Mouse (Mus musculus) heart, embryonic 13.5 days (tissue): ENCODE results near the gene Nxph4. TPM values are rescaled to one million over a fixed set of nuclear protein-coding genes. Genes with fewer than 3 reads are reported as not detected.

Experiments
- ATAC-seq: fragments of 200-750 bp; cut with Nextera tagmentation; 2 replicates; pipeline ENCODE4 v1.8.0; 2017; ENCODE audit warnings: moderate TSS enrichment; ENCODE audit not compliant: insufficient number of reproducible peaks, low FRiP score, low TSS enrichment; ENCODE audit errors: extremely low read depth
- H3K27ac ChIP-seq: fragments of 300-500 bp; sonication (generic); replicated peaks from 2 replicates; pipeline ENCODE4 v1.5.1; 2015; ENCODE audit warnings: moderate library complexity, mild to moderate bottlenecking, inconsistent platforms
- H3K27me3 ChIP-seq: fragments of 300-500 bp; sonication (generic); replicated peaks from 2 replicates; pipeline ENCODE4 v1.6.1; 2015; ENCODE audit warnings: mild to moderate bottlenecking, inconsistent platforms
- H3K36me3 ChIP-seq: fragments of 300-500 bp; sonication (generic); 2 replicates; pipeline ENCODE4 v1.6.1; 2015; ENCODE audit warnings: mild to moderate bottlenecking, inconsistent platforms
- H3K4me1 ChIP-seq: fragments of 300-500 bp; sonication (generic); 2 replicates; pipeline ENCODE4 v1.6.1; 2015; ENCODE audit warnings: inconsistent platforms
- H3K4me2 ChIP-seq: fragments of 300-500 bp; sonication (generic); 2 replicates; pipeline ENCODE4 v1.6.1; 2015; ENCODE audit warnings: inconsistent platforms, mild to moderate bottlenecking, moderate library complexity
- H3K4me3 ChIP-seq: fragments of 300-500 bp; sonication (generic); 2 replicates; pipeline ENCODE4 v1.5.1; 2015; ENCODE audit warnings: moderate library complexity, mild to moderate bottlenecking, inconsistent platforms
- H3K9ac ChIP-seq: fragments of 300-500 bp; sonication (generic); 2 replicates; pipeline ENCODE4 v1.6.1; 2015; ENCODE audit warnings: inconsistent platforms, mild to moderate bottlenecking, moderate library complexity
- H3K9me3 ChIP-seq: fragments of 300-500 bp; sonication (generic); 2 replicates; pipeline ENCODE4 v1.6.1; 2016; ENCODE audit warnings: inconsistent platforms
- WGBS: fragments of 180-500 bp; shearing (Covaris S2); methylation state at CpG from one replicate; pipeline ENCODE4 v1.1.7; 2015; ENCODE audit warnings: mixed read lengths; 5-methylcytosine and 5-hydroxymethylcytosine counted together
- polyA plus RNA-seq: library from polyadenylated mRNA; unstranded; fragments of >200 nt; fragmentation: Nextera tagmentation; extraction: Ambion mirVana; gene quantifications from 2 replicates; pipeline ENCODE4 v1.2.1, GENCODE M21; 2015

Gene Nxph4
- polyA plus RNA-seq, 1 experiment from 2014 or later, result 0.62 TPM

DNA sequence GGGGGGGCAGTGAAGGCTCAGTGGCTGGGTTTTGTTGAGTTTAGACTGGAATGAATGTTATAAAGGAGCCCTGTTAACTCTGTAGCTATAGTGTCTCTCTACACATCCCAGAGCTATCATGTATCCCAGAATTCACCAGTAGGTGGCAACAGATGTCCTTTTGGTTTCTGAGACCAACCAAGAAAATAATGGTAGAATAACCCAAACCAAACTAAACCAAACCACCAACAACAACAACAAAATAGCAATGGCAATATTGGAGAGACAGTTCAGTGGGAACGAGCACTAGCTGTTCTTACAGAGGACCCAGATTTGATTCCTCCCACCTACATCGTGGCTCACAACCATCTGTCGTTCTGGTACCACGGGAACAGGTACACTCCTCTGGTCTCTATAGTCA, 55.2 kb downstream of the Nxph4 start:
- Histone ChIP-seq H3K27me3 (no peaks in the 10 kb centered on the region), H3K9me3 (no peaks in the 10 kb centered on the region), H3K9ac (no peak overlapping the region), H3K4me2 (no peak overlapping the region), H3K36me3 (peaks cover 87% of the 10 kb centered on the region), H3K27ac (no peak overlapping the region), H3K4me3 (no peak overlapping the region), H3K4me1 (no peaks in the 10 kb centered on the region)
- ATAC-seq, result no peak
- WGBS, result 91% methylated on average over 4 of the region's 4 CpGs

GRCm38 (mm10) chr10:127477301-127477700, 57.1 kb downstream of the Nxph4 start:
- 83% methylated on average over 7 of the region's 7 CpGs for WGBS
- Histone ChIP-seq H3K9me3 (no peaks in the 10 kb centered on the region), H3K36me3 (peaks cover 85% of the 10 kb centered on the region)

DNA sequence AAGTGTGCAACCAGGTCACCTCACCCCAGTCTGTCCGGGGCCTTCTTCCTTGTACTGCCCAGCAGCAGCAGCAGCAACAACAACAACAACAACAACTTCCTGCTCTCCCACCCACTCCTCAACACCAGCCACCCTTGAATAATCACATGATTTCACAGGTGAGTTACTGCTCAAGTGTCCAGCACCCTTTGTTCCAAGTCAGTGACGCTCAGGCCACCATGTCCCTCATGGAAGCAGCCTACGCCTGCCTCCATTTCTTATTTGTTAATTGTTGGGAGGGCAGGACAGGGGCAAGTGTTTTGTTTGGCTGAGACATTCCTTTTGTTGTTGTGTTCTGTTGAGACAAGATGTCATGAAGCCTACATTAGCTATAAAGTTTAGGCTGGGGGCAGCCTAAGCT, 57.8 kb downstream of the Nxph4 start:
- WGBS, result 79% methylated on average over 3 of the region's 3 CpGs
- Histone ChIP-seq H3K36me3 (peaks cover 85% of the 10 kb centered on the region), H3K9me3 (no peaks in the 10 kb centered on the region), H3K4me2 (no peak overlapping the region), H3K27ac (no peak overlapping the region), H3K9ac (no peak overlapping the region), H3K4me3 (no peak overlapping the region), H3K4me1 (peaks cover 13% of the 10 kb centered on the region), H3K27me3 (no peaks in the 10 kb centered on the region)
- ATAC-seq, result no peak

More at GRCm38 (mm10) chr10:127477301-127477700, 57.1 kb downstream of the Nxph4 start:
- H3K4me2 ChIP-seq, result no peak overlapping the region
- no peak for ATAC-seq
- no peak overlapping the region for H3K27ac ChIP-seq
- no peak overlapping the region for H3K4me3 ChIP-seq
- peaks cover 7% of the 10 kb centered on the region for H3K4me1 ChIP-seq
- H3K27me3 ChIP-seq, result no peaks in the 10 kb centered on the region
- no peak overlapping the region for H3K9ac ChIP-seq

Other genes starting within 250 kb of the Nxph4 start
- 12.6 and 12.7 TPM in 2 replicates for gene Mbd6, start 245.5 kb downstream of the Nxph4 start, polyA plus RNA-seq
- gene Mars, start 222.8 kb downstream of the Nxph4 start, polyA plus RNA-seq, result 84.0 and 86.4 TPM in 2 replicates
- gene Arhgap9, start 212.6 kb downstream of the Nxph4 start, polyA plus RNA-seq, result 1.7 and 1.9 TPM in 2 replicates
- 0.93 and 1.4 TPM in 2 replicates for gene Gli1, start 192.6 kb downstream of the Nxph4 start, polyA plus RNA-seq
- gene Inhbe, start 180.1 kb downstream of the Nxph4 start, polyA plus RNA-seq, result 0.06 TPM in 1 of 2 replicates, not detected in the other
- gene Inhbc, start 164.1 kb downstream of the Nxph4 start, polyA plus RNA-seq, result not detected in 2 replicates
- gene R3hdm2, start 154.2 kb downstream of the Nxph4 start, polyA plus RNA-seq, result 29.1 and 30.4 TPM in 2 replicates
- 0.76 and 1.0 TPM in 2 replicates for gene Stac3, start 32.9 kb downstream of the Nxph4 start, polyA plus RNA-seq
- 14.2 and 18.1 TPM in 2 replicates for gene Ndufa4l2, start 19.6 kb downstream of the Nxph4 start, polyA plus RNA-seq
- 78.3 and 84.5 TPM in 2 replicates for gene Shmt2, start 12.1 kb downstream of the Nxph4 start, polyA plus RNA-seq
- gene Lrp1, start 86.6 kb upstream of the Nxph4 start, polyA plus RNA-seq, result 30.7 and 37.9 TPM in 2 replicates
- gene Stat6, start 108.4 kb upstream of the Nxph4 start, polyA plus RNA-seq, result 24.5 and 24.6 TPM in 2 replicates
- 7.1 and 7.4 TPM in 2 replicates for gene Nemp1, start 132.3 kb upstream of the Nxph4 start, polyA plus RNA-seq
- gene Nab2, start 134.0 kb upstream of the Nxph4 start, polyA plus RNA-seq, result 9.7 and 10.4 TPM in 2 replicates
- 0.27 and 0.28 TPM in 2 replicates for gene Myo1a, start 170.6 kb upstream of the Nxph4 start, polyA plus RNA-seq
- 1.2 and 2.0 TPM in 2 replicates for gene Tac2, start 189.9 kb upstream of the Nxph4 start, polyA plus RNA-seq
- gene Zbtb39, start 205.0 kb upstream of the Nxph4 start, polyA plus RNA-seq, result 1.6 and 2.0 TPM in 2 replicates
- gene Gpr182, start 217.2 kb upstream of the Nxph4 start, polyA plus RNA-seq, result 20.2 TPM in 2 replicates
- gene Rdh1, start 225.2 kb upstream of the Nxph4 start, polyA plus RNA-seq, result not detected in 2 replicates
- not detected in 2 replicates for gene Rdh16f1, start 225.2 kb upstream of the Nxph4 start, polyA plus RNA-seq
- 0.15 and 0.23 TPM in 2 replicates for gene Rdh9, start 241.8 kb upstream of the Nxph4 start, polyA plus RNA-seq